Mouse (Mus musculus): ENCODE measurements around the gene Olfr806. TPM values are rescaled to one million over a fixed set of nuclear protein-coding genes. Genes with fewer than 3 reads are reported as not detected.

Gene Olfr806
- not detected for total RNA-seq (2023)

GRCm38 (mm10) chr10:129741821-129742220 is at the start of gene Olfr806:
Gene Olfr806 (minus strand): TSS chr10:129741921.

GRCm38 (mm10) chr10:129774338-129774737 is 32.6 kb upstream of the Olfr806 start, which contains the start of gene Olfr809:
Gene Olfr809 (plus strand): TSS chr10:129774638.

GRCm38 (mm10) chr10:129765182-129765581 is 23.5 kb upstream of the Olfr806 start, which contains the start of gene Olfr808:
Gene Olfr808 (plus strand): TSS chr10:129765482.

GRCm38 (mm10) chr10:129757693-129758092 is 16.0 kb upstream of the Olfr806 start, which contains the start of gene Olfr807:
Gene Olfr807 (minus strand): TSS chr10:129757793.

GRCm38 (mm10) chr10:129729275-129729674 is 12.4 kb downstream of the Olfr806 start, which contains the start of gene Olfr805:
Gene Olfr805 (minus strand): TSS chr10:129729375.

GRCm38 (mm10) chr10:129702910-129703309 is 38.8 kb downstream of the Olfr806 start, which contains the start of gene Olfr804:
Gene Olfr804 (plus strand): TSS chr10:129703210.

GRCm38 (mm10) chr10:129694186-129694585 is 47.5 kb downstream of the Olfr806 start, which contains the start of gene Olfr803:
Gene Olfr803 (minus strand): TSS chr10:129694286.

GRCm38 (mm10) chr10:129688069-129688468 is 53.7 kb downstream of the Olfr806 start, which contains the start of gene Olfr802:
Gene Olfr802 (minus strand): TSS chr10:129688169.

Other genes with a start within 250 kb of the Olfr806 start
- not detected for gene Olfr790, start 243.4 kb downstream of the Olfr806 start, total RNA-seq (2023)
- gene Olfr791, start 220.1 kb downstream of the Olfr806 start, total RNA-seq (2023) = not detected
- not detected for gene Olfr792, start 202.8 kb downstream of the Olfr806 start, total RNA-seq (2023)
- gene Olfr794, start 174.3 kb downstream of the Olfr806 start, total RNA-seq (2023) = not detected
- not detected for gene Olfr796, start 129.4 kb downstream of the Olfr806 start, total RNA-seq (2023)
- gene Olfr798, start 114.0 kb downstream of the Olfr806 start, total RNA-seq (2023) = not detected
- not detected for gene Olfr799, start 104.4 kb downstream of the Olfr806 start, total RNA-seq (2023)
- gene Olfr800, start 84.2 kb downstream of the Olfr806 start, total RNA-seq (2023) = not detected
- gene Olfr801, start 68.1 kb downstream of the Olfr806 start, total RNA-seq (2023) = not detected
- not detected for gene Olfr802, start 53.8 kb downstream of the Olfr806 start, total RNA-seq (2023)
- gene Olfr803, start 47.6 kb downstream of the Olfr806 start, total RNA-seq (2023) = not detected
- not detected for gene Olfr804, start 38.7 kb downstream of the Olfr806 start, total RNA-seq (2023)
- not detected for gene Olfr805, start 12.5 kb downstream of the Olfr806 start, total RNA-seq (2023)
- gene Olfr807, start 15.9 kb upstream of the Olfr806 start, total RNA-seq (2023) = not detected
- gene Olfr808, start 23.6 kb upstream of the Olfr806 start, total RNA-seq (2023) = not detected
- not detected for gene Olfr809, start 32.7 kb upstream of the Olfr806 start, total RNA-seq (2023)
- gene Olfr810, start 53.0 kb upstream of the Olfr806 start, total RNA-seq (2023) = not detected
- not detected for gene Olfr811, start 62.5 kb upstream of the Olfr806 start, total RNA-seq (2023)
- gene Olfr812, start 104.2 kb upstream of the Olfr806 start, total RNA-seq (2023) = not detected
- not detected for gene Olfr813, start 113.4 kb upstream of the Olfr806 start, total RNA-seq (2023)
- gene Olfr814, start 137.9 kb upstream of the Olfr806 start, total RNA-seq (2023) = not detected
- not detected for gene Olfr815, start 163.9 kb upstream of the Olfr806 start, total RNA-seq (2023)
- not detected for gene Olfr816, start 173.7 kb upstream of the Olfr806 start, total RNA-seq (2023)
- not detected for gene Olfr818, start 207.2 kb upstream of the Olfr806 start, total RNA-seq (2023)
- not detected for gene Olfr819, start 225.3 kb upstream of the Olfr806 start, total RNA-seq (2023)
- gene Olfr247, start 234.2 kb upstream of the Olfr806 start, total RNA-seq (2023) = not detected
- gene Gm10310, start 243.1 kb upstream of the Olfr806 start, total RNA-seq (2023) = not detected